Mouse (Mus musculus) limb, embryonic 13.5 days (tissue): ENCODE results near the gene Gdpd5. TPM values are rescaled to one million over a fixed set of nuclear protein-coding genes. Genes with fewer than 3 reads are reported as not detected.

Experiments used
- ATAC-seq: fragments of 200-750 bp; cut with Nextera tagmentation; 2 replicates; pipeline ENCODE4 v1.8.0; 2017; ENCODE audit warnings: low read depth, moderate number of reproducible peaks, moderate TSS enrichment; ENCODE audit not compliant: low FRiP score
- H3K27ac ChIP-seq: fragments of 300-500 bp; sonication (generic); 2 replicates; pipeline ENCODE4 v1.5.1; 2015; ENCODE audit warnings: inconsistent platforms, mild to moderate bottlenecking, moderate library complexity
- H3K27me3 ChIP-seq: fragments of 300-500 bp; sonication (generic); 2 replicates; pipeline ENCODE4 v1.6.1; 2015; ENCODE audit warnings: mild to moderate bottlenecking, inconsistent platforms
- H3K36me3 ChIP-seq: fragments of 300-500 bp; sonication (generic); 2 replicates; pipeline ENCODE4 v1.6.1; 2015; ENCODE audit warnings: inconsistent platforms, mild to moderate bottlenecking, moderate library complexity
- H3K4me1 ChIP-seq: fragments of 300-500 bp; sonication (generic); 2 replicates; pipeline ENCODE4 v1.6.1; 2015; ENCODE audit warnings: inconsistent platforms
- H3K4me2 ChIP-seq: fragments of 300-500 bp; sonication (generic); replicated peaks from 2 replicates; pipeline ENCODE4 v1.6.1; 2015; ENCODE audit warnings: inconsistent platforms, mild to moderate bottlenecking, moderate library complexity
- H3K4me3 ChIP-seq: fragments of 300-500 bp; sonication (generic); 2 replicates; pipeline ENCODE4 v1.5.1; 2015; ENCODE audit warnings: moderate library complexity, mild to moderate bottlenecking, inconsistent platforms
- H3K9ac ChIP-seq: fragments of 300-500 bp; sonication (generic); 2 replicates; pipeline ENCODE4 v1.6.1; 2015; ENCODE audit warnings: mild to moderate bottlenecking, inconsistent platforms
- H3K9me3 ChIP-seq: fragments of 300-500 bp; sonication (generic); 2 replicates; pipeline ENCODE4 v1.6.1; 2016; ENCODE audit warnings: inconsistent platforms
- WGBS: fragments of 180-500 bp; shearing (Covaris S2); methylation state at CpG from one replicate; pipeline ENCODE4 v1.1.7; 2015; 5-methylcytosine and 5-hydroxymethylcytosine counted together
- polyA plus RNA-seq: library from polyadenylated mRNA; unstranded; fragments of >200 nt; fragmentation: Nextera tagmentation; extraction: Ambion mirVana; gene quantifications from 2 replicates; pipeline ENCODE4 v1.2.1, GENCODE M21; 2015

The Gdpd5 gene
- polyA plus RNA-seq, 1 experiment from 2014 or later, result 14.5 TPM

- no peaks in the 10 kb centered on the region for H3K27me3 ChIP-seq
- no peak overlapping the region for H3K4me3 ChIP-seq
- WGBS, result 78% methylated on average over 7 of the region's 7 CpGs
- no peaks in the 10 kb centered on the region for H3K9me3 ChIP-seq
- H3K36me3 ChIP-seq, result no peaks in the 10 kb centered on the region; the same call in 1 of the 2 replicates
- no peaks in the 10 kb centered on the region for H3K4me1 ChIP-seq
- H3K9ac ChIP-seq, result no peak overlapping the region
- no peak overlapping the region for H3K27ac ChIP-seq
- ATAC-seq, result no peak
- no peak overlapping the region for H3K4me2 ChIP-seq
Measured at GRCm38 (mm10) chr7:99452859-99453258, 71.6 kb downstream of the Gdpd5 start.

GRCm38 (mm10) chr7:99454044-99454443, 72.8 kb downstream of the Gdpd5 start:
- Histone ChIP-seq H3K9me3 (no peaks in the 10 kb centered on the region), H3K36me3 (no peaks in the 10 kb centered on the region; the same call in 1 of the 2 replicates), H3K4me1 (no peaks in the 10 kb centered on the region), H3K4me3 (no peak overlapping the region), H3K27ac (no peak overlapping the region), H3K27me3 (no peaks in the 10 kb centered on the region), H3K9ac (no peak overlapping the region), H3K4me2 (no peak overlapping the region)
- no peak for ATAC-seq
- 59% methylated on average over 4 of the region's 4 CpGs for WGBS

- H3K4me2 ChIP-seq, result no peak overlapping the region
- H3K9ac ChIP-seq, result no peak overlapping the region
- ATAC-seq, result no peak
- 84% methylated on average over 8 of the region's 8 CpGs for WGBS
- H3K4me3 ChIP-seq, result no peak overlapping the region
- no peak overlapping the region for H3K27ac ChIP-seq
- peaks cover 28% of the 10 kb centered on the region for H3K36me3 ChIP-seq
- no peaks in the 10 kb centered on the region for H3K27me3 ChIP-seq
- H3K9me3 ChIP-seq, result no peaks in the 10 kb centered on the region
- no peaks in the 10 kb centered on the region for H3K4me1 ChIP-seq
Measured at GRCm38 (mm10) chr7:99458849-99459248, 77.6 kb downstream of the Gdpd5 start.

- no peak; the same call in 1 of the 2 replicates for ATAC-seq
- WGBS, result 86% methylated on average over 15 of the region's 15 CpGs
Measured at GRCm38 (mm10) chr7:99459888-99460652, 78.9 kb downstream of the Gdpd5 start.

GRCm38 (mm10) chr7:99463120-99463519, 81.9 kb downstream of the Gdpd5 start:
- ATAC-seq, result no peak
- Histone ChIP-seq H3K4me2 (no peak overlapping the region), H3K4me3 (no peak overlapping the region), H3K4me1 (peaks cover 27% of the 10 kb centered on the region), H3K27me3 (no peaks in the 10 kb centered on the region), H3K27ac (no peak overlapping the region), H3K36me3 (peaks cover 32% of the 10 kb centered on the region), H3K9ac (no peak overlapping the region), H3K9me3 (no peaks in the 10 kb centered on the region)
- WGBS, result 89% methylated on average over 2 of the region's 2 CpGs

More at GRCm38 (mm10) chr7:99459888-99460652, 78.9 kb downstream of the Gdpd5 start:
- no peaks in the 10 kb centered on the region for H3K9me3 ChIP-seq
- H3K4me1 ChIP-seq, result no peaks in the 10 kb centered on the region
- H3K27me3 ChIP-seq, result no peaks in the 10 kb centered on the region
- H3K9ac ChIP-seq, result no peak overlapping the region
- no peak overlapping the region for H3K4me3 ChIP-seq
- H3K36me3 ChIP-seq, result peaks cover 32% of the 10 kb centered on the region
- no peak overlapping the region for H3K4me2 ChIP-seq
- H3K27ac ChIP-seq, result no peak overlapping the region

- Histone ChIP-seq H3K36me3 (peaks cover 14% of the 10 kb centered on the region), H3K27ac (no peak within 1 kb of the TSS), H3K9ac (no peak within 1 kb of the TSS), H3K27me3 (no peaks in the 10 kb centered on the region), H3K4me3 (no peak within 1 kb of the TSS), H3K4me2 (peak within 1 kb of the TSS; percentile 34), H3K4me1 (peaks cover 34% of the 10 kb centered on the region), H3K9me3 (no peaks in the 10 kb centered on the region)
- 32% methylated on average over 8 of the region's 8 CpGs for WGBS
- ATAC-seq, result no peak
Measured at GRCm38 (mm10) chr7:99465811-99466210, 84.6 kb downstream of the Gdpd5 start, which contains the start of gene Klhl35. Klhl35 (plus strand) TSS chr7:99466004.

GRCm38 (mm10) chr7:99467916-99468282, 86.7 kb downstream of the Gdpd5 start:
- Histone ChIP-seq H3K27me3 (no peaks in the 10 kb centered on the region), H3K9ac (peak overlapping the region; percentile 88)

GRCm38 (mm10) chr7:99468283-99469132, 87.3 kb downstream of the Gdpd5 start:
- Histone ChIP-seq H3K27ac (peak overlapping the region; percentile 91), H3K9me3 (no peaks in the 10 kb centered on the region), H3K4me1 (peaks cover 34% of the 10 kb centered on the region), H3K36me3 (peaks cover 22% of the 10 kb centered on the region), H3K27me3 (no peaks in the 10 kb centered on the region), H3K4me3 (peak overlapping the region; percentile 62), H3K9ac (peak overlapping the region; percentile 88), H3K4me2 (peak overlapping the region; percentile 82)
- WGBS, result under 1% methylated on average over 132 of the region's 145 CpGs
- ATAC-seq, result peak; percentile 85

More at GRCm38 (mm10) chr7:99467916-99468282, 86.7 kb downstream of the Gdpd5 start:
- no peak for ATAC-seq
- Histone ChIP-seq H3K36me3 (peaks cover 16% of the 10 kb centered on the region), H3K27ac (peak overlapping the region; percentile 91), H3K9me3 (no peaks in the 10 kb centered on the region), H3K4me2 (peak overlapping the region; percentile 82), H3K4me1 (peaks cover 34% of the 10 kb centered on the region), H3K4me3 (peak overlapping the region; percentile 62)
- WGBS, result 22% methylated on average over 11 of the region's 11 CpGs

GRCm38 (mm10) chr7:99469680-99470405, 88.6 kb downstream of the Gdpd5 start:
- peaks cover 33% of the 10 kb centered on the region for H3K36me3 ChIP-seq
- peaks cover 34% of the 10 kb centered on the region for H3K4me1 ChIP-seq
- H3K27ac ChIP-seq, result no peak overlapping the region; the same call in 1 of the 2 replicates
- no peaks in the 10 kb centered on the region for H3K9me3 ChIP-seq
- H3K27me3 ChIP-seq, result no peaks in the 10 kb centered on the region
- ATAC-seq, result no peak
- no peak overlapping the region for H3K4me2 ChIP-seq
- WGBS, result 80% methylated on average over 17 of the region's 17 CpGs
- H3K9ac ChIP-seq, result no peak overlapping the region
- H3K4me3 ChIP-seq, result no peak overlapping the region

- 62% methylated on average over 18 of the region's 18 CpGs for WGBS
- no peak overlapping the region for H3K4me2 ChIP-seq
Measured at GRCm38 (mm10) chr7:99471578-99471977, 90.4 kb downstream of the Gdpd5 start.

GRCm38 (mm10) chr7:99473638-99474407, 92.6 kb downstream of the Gdpd5 start:
- no peak overlapping the region for H3K4me3 ChIP-seq
- peaks cover 6% of the 10 kb centered on the region for H3K4me1 ChIP-seq
- H3K27ac ChIP-seq, result no peak overlapping the region
- 83% methylated on average over 14 of the region's 14 CpGs for WGBS
- no peak overlapping the region for H3K9ac ChIP-seq
- no peaks in the 10 kb centered on the region for H3K9me3 ChIP-seq
- H3K4me2 ChIP-seq, result no peak overlapping the region
- H3K27me3 ChIP-seq, result no peaks in the 10 kb centered on the region
- no peak for ATAC-seq
- peaks cover 67% of the 10 kb centered on the region for H3K36me3 ChIP-seq

More at GRCm38 (mm10) chr7:99471578-99471977, 90.4 kb downstream of the Gdpd5 start:
- H3K27me3 ChIP-seq, result no peaks in the 10 kb centered on the region
- no peak overlapping the region for H3K27ac ChIP-seq
- H3K9ac ChIP-seq, result no peak overlapping the region
- peaks cover 44% of the 10 kb centered on the region for H3K36me3 ChIP-seq
- ATAC-seq, result no peak
- H3K4me1 ChIP-seq, result peaks cover 22% of the 10 kb centered on the region
- H3K9me3 ChIP-seq, result no peaks in the 10 kb centered on the region
- no peak overlapping the region for H3K4me3 ChIP-seq
